Mouse (Mus musculus): ENCODE results near the gene Cyp4a10. TPM values are rescaled to one million over a fixed set of nuclear protein-coding genes. Genes with fewer than 3 reads are reported as not detected.
"Not testable (repeated sequence)": the region's sequence is repeated elsewhere in the genome, so short reads cannot be mapped to it uniquely, and the experiment has no call there.

Cyp4a10 gene
- polyA plus RNA-seq, 2 experiments: not detected

DNA sequence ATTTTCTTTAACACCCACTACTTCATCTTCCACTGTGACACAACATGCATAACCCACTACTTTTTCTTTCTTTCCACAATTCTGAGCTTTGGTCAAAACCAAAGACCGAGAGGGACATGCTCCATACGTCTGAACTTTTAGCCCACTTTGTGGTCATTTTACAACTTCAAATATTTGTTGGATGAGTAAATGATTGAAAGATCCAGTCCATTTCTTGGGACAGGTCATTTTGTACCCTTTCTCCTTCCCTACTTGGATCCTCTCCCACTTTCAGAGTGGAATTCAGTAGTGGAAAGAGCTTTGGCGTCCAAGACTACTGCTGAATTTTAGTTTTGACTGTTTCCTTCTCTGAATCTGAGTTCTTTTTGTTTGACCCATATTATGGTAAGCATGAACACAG is 20.6 kb upstream of the Cyp4a10 start:
- H3K4me3 ChIP-seq (ENCODE audit: insufficient read depth in 1 of 2, low read depth in 2 of 2, low read length in 2 of 2): no peak overlapping the region
- 67% methylated on average over 3 of the region's 3 CpGs for WGBS (ENCODE audit: insufficient replicate concordance)
- no peak overlapping the region for H3K9ac ChIP-seq (replicated peaks)
- H3K36me3 ChIP-seq (replicated peaks; ENCODE audit: control insufficient read depth, insufficient read depth, low read depth): no peaks in the 10 kb centered on the region
- H3K9me3 ChIP-seq (ENCODE audit: control insufficient read depth, low read length): no peaks in the 10 kb centered on the region
- DNase-seq (ENCODE audit: low read depth in 3 of 3, low spot score in 3 of 3) (peak in 1 of 3 experiments; percentile 7), ATAC-seq (ENCODE audit: insufficient read depth) (no peak)
- H3K4me1 ChIP-seq (replicated peaks; ENCODE audit: control insufficient read depth in 2 of 2, insufficient read depth in 2 of 2, low read length in 1 of 2): no peaks in the 10 kb centered on the region
- H3K27ac ChIP-seq: no peak overlapping the region
- H3K4me2 ChIP-seq (ENCODE audit: low read depth): no peak overlapping the region
- H3K27me3 ChIP-seq (ENCODE audit: control insufficient read depth, insufficient read depth, low read length): no peaks in the 10 kb centered on the region
- TF ChIP-seq EP300 (IDR thresholded peaks at IDR 0.05; ENCODE audit: low read depth): no peak
- no peak for TF ChIP-seq CTCF (IDR thresholded peaks at IDR 0.05; ENCODE audit: low read depth)

DNA sequence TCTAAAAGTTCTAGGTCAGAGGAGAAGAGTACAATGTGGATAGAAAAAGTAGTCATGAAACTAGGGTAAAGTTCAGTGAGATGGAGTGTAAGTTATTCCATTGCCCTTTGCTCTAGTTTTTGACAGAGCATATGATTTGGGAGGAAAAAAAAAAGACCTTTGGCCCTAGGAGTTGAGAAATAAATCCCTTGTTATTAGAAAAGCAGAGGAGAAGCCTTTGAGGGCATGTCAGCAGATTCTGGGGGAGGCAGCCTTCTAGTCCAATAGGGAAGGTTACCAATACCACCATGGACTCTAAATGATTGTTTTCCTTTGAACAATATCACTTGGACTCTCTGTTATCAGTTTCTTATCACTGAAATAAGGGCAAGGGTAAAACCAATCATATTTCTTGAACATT is 4.1 kb upstream of the Cyp4a10 start:
- H3K4me3 ChIP-seq (ENCODE audit: insufficient read depth in 1 of 2, low read depth in 2 of 2, low read length in 2 of 2); H3K4me1 ChIP-seq (replicated peaks; ENCODE audit: control insufficient read depth in 2 of 2, insufficient read depth in 2 of 2, low read length in 1 of 2); H3K27me3 ChIP-seq (ENCODE audit: control insufficient read depth, insufficient read depth, low read length); H3K9me3 ChIP-seq (ENCODE audit: control insufficient read depth, low read length); H3K27ac ChIP-seq; H3K4me2 ChIP-seq (ENCODE audit: low read depth); ATAC-seq (ENCODE audit: insufficient read depth); DNase-seq (ENCODE audit: low read depth in 3 of 3, low spot score in 3 of 3); H3K9ac ChIP-seq (replicated peaks); H3K36me3 ChIP-seq (replicated peaks; ENCODE audit: control insufficient read depth, insufficient read depth, low read depth): not testable (repeated sequence)

DNA sequence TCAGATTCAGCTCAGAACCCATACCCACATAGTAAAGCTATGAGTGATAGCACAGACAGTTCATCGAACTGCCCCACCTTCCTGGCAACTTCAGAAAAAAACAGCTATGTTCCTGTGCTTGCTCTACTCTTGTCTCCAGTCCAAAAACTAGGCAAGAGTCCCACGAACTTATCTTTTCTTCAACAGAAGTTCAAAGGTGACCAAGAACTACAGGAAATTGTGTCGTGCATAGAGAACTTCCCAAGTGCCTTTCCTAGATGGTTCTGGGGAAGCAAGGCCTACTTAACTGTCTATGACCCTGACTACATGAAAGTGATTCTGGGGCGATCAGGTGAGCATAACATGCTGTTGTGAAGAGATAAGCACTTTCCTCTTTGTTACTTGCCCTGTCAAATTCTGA is 1.4 kb downstream of the Cyp4a10 start:
- no peak for ATAC-seq (ENCODE audit: insufficient read depth)
- H3K9ac ChIP-seq (replicated peaks): no peak overlapping the region
- 41% methylated on average over 4 of the region's 4 CpGs for WGBS (ENCODE audit: insufficient replicate concordance)
- no peaks in the 10 kb centered on the region for H3K27me3 ChIP-seq (ENCODE audit: control insufficient read depth, insufficient read depth, low read length)
- H3K27ac ChIP-seq: no peak overlapping the region
- DNase-seq (ENCODE audit: low read depth in 3 of 3, low spot score in 3 of 3): no peak
- no peaks in the 10 kb centered on the region for H3K9me3 ChIP-seq (ENCODE audit: control insufficient read depth, low read length)
- H3K4me3 ChIP-seq (ENCODE audit: insufficient read depth in 1 of 2, low read depth in 2 of 2, low read length in 2 of 2): no peak overlapping the region
- no peaks in the 10 kb centered on the region for H3K36me3 ChIP-seq (replicated peaks; ENCODE audit: control insufficient read depth, insufficient read depth, low read depth)
- H3K4me2 ChIP-seq (ENCODE audit: low read depth): no peak overlapping the region
- H3K4me1 ChIP-seq (replicated peaks; ENCODE audit: control insufficient read depth in 2 of 2, insufficient read depth in 2 of 2, low read length in 1 of 2): no peaks in the 10 kb centered on the region
- TF ChIP-seq CTCF (IDR thresholded peaks at IDR 0.05; ENCODE audit: low read depth) (no peak), EP300 (IDR thresholded peaks at IDR 0.05; ENCODE audit: low read depth) (no peak)

DNA sequence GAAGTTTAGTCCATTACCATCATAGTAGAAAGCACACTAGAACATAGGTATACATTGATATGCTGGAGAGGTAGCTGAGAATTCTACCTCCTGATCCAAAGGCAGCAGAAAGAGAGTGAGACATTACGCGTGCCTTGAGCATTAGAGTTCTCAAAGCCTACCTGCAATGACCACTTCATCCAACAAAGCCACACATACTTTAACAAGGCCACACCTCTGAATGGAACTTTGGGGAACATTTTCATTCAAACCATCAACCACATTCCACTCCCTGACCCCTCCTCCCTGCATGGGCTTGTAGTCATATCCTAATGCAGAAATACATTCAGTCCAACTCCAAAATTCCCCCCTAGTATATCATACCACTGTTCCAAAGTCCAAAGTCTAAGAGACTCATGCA is 3.7 kb downstream of the Cyp4a10 start:
- WGBS (ENCODE audit: insufficient replicate concordance): 87% methylated on average over 2 of the region's 2 CpGs
- no peaks in the 10 kb centered on the region for H3K9me3 ChIP-seq (ENCODE audit: control insufficient read depth, low read length)
- no peaks in the 10 kb centered on the region for H3K36me3 ChIP-seq (replicated peaks; ENCODE audit: control insufficient read depth, insufficient read depth, low read depth)
- ATAC-seq (ENCODE audit: insufficient read depth) (no peak), DNase-seq (ENCODE audit: low read depth in 3 of 3, low spot score in 3 of 3) (no peak)
- H3K27ac ChIP-seq: no peak overlapping the region
- no peak overlapping the region for H3K9ac ChIP-seq (replicated peaks)
- H3K4me1 ChIP-seq (replicated peaks; ENCODE audit: control insufficient read depth in 2 of 2, insufficient read depth in 2 of 2, low read length in 1 of 2): no peaks in the 10 kb centered on the region
- no peaks in the 10 kb centered on the region for H3K27me3 ChIP-seq (ENCODE audit: control insufficient read depth, insufficient read depth, low read length)
- TF ChIP-seq EP300 (IDR thresholded peaks at IDR 0.05; ENCODE audit: low read depth) (no peak), CTCF (IDR thresholded peaks at IDR 0.05; ENCODE audit: low read depth) (no peak)
- H3K4me2 ChIP-seq (ENCODE audit: low read depth): no peak overlapping the region
- H3K4me3 ChIP-seq (ENCODE audit: insufficient read depth in 1 of 2, low read depth in 2 of 2, low read length in 2 of 2): no peak overlapping the region

DNA sequence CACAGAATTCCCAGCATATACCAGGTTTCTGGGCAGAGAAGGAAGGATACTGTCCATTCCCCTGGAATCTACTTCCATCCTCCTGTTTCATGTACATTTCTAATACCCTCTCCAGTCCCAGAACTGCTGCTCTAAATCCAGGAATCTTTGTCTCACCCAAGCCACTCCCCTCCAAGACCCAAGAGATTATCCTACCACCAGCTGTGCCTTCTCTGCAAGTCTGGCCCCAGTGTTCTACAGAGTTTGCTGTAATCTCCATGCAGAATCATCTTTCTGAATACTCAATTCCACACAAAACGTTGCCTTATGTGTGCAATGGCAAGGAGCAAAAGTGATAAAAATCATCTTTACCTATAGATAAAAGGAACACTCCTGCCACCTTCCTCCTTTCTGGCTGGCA is 27.0 kb downstream of the Cyp4a10 start:
- TF ChIP-seq EP300 (IDR thresholded peaks at IDR 0.05; ENCODE audit: low read depth) (no peak), CTCF (IDR thresholded peaks at IDR 0.05; ENCODE audit: low read depth) (no peak)
- ATAC-seq (ENCODE audit: insufficient read depth): no peak
- H3K27me3 ChIP-seq (ENCODE audit: control insufficient read depth, insufficient read depth, low read length): no peaks in the 10 kb centered on the region
- H3K27ac ChIP-seq: no peak overlapping the region
- H3K4me1 ChIP-seq (replicated peaks; ENCODE audit: control insufficient read depth in 2 of 2, insufficient read depth in 2 of 2, low read length in 1 of 2): no peaks in the 10 kb centered on the region
- no peaks in the 10 kb centered on the region for H3K9me3 ChIP-seq (ENCODE audit: control insufficient read depth, low read length)
- H3K4me2 ChIP-seq (ENCODE audit: low read depth): no peak overlapping the region
- 31% methylated on average over 1 of the region's 1 CpGs for WGBS (ENCODE audit: insufficient replicate concordance)
- H3K36me3 ChIP-seq (replicated peaks; ENCODE audit: control insufficient read depth, insufficient read depth, low read depth): no peaks in the 10 kb centered on the region
- no peak overlapping the region for H3K9ac ChIP-seq (replicated peaks)
- no peak overlapping the region for H3K4me3 ChIP-seq (ENCODE audit: insufficient read depth in 1 of 2, low read depth in 2 of 2, low read length in 2 of 2)
- DNase-seq (ENCODE audit: low read depth in 3 of 3, low spot score in 3 of 3): no peak
